Mouse (Mus musculus): ENCODE results near the gene Mageh1. TPM values are rescaled to one million over a fixed set of nuclear protein-coding genes. Genes with fewer than 3 reads are reported as not detected.
"Not testable (repeated sequence)": the region's sequence is repeated elsewhere in the genome, so short reads cannot be mapped to it uniquely, and the experiment has no call there.

Gene Mageh1
- 2.0 TPM in 1 of 3 replicates, not detected in the others for total RNA-seq (2017)

GRCm38 (mm10) chrX:153037087-153037971, at the start of gene Mageh1:
Mageh1 (minus strand) TSS chrX:153037575.
- no peak for ATAC-seq (replicated peaks; ENCODE audit: insufficient number of reproducible peaks, low FRiP score, low TSS enrichment, poor library complexity, severe bottlenecking)

DNA sequence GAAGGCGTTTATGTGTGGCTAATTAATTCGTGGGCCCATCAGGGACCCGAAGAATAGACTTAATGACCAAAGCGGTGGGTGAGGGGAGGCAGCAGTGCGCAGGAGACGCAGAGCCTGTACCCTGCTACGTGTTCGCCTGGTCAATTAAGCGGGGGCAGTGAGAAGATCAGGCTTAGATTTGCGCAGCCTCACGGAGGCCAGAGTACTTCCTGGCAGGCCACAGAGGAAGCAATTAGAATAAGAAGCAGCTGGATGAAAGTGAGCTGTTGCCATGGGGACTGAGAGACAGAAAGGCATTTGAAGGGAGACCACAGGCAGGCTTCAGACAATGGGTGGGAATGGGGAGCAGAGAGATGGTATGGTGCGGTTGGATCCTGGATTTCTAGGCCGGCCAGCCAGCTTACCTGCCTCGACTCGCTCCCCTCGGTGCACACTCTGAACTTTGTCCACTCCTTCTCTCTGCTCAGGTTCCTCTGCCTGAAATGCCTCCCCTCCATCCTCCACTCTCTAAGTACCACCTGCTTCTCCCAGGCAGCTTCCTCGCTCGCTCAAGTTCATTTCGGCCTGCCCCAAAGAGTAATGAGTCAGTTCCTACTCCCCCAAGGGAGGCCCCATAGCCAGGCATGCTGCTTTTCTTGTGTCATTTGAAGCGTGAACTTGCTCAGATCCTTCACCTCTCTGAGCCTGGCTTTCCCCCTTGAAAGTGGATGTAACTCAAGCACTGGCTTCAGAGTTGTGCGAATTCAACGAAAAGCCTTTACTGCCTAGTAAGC, 783 bp upstream of the Mageh1 start:
- ATAC-seq (replicated peaks; ENCODE audit: insufficient number of reproducible peaks, low FRiP score, low TSS enrichment, poor library complexity, severe bottlenecking) = not testable (repeated sequence)

DNA sequence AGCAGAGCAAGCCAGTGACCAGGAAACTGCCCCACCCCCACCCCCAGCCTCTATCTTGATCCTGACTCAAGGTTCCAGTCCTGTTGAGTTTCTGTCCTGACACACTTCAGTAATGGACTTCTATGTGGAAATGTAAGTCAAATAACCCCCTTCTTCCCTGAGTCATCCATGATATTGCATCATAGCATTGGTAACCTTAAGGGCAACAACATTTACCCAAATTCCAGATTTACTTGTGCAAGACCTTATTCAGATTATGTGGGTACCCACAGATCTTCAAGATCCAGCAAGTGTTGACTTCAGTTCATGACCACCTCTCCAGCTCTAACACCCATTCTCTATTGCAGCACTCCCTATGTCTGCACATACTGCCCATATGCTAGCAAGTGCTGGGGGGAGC, 5.8 kb downstream of the Mageh1 start:
- not testable (repeated sequence) for ATAC-seq (replicated peaks; ENCODE audit: insufficient number of reproducible peaks, low FRiP score, low TSS enrichment, poor library complexity, severe bottlenecking)

DNA sequence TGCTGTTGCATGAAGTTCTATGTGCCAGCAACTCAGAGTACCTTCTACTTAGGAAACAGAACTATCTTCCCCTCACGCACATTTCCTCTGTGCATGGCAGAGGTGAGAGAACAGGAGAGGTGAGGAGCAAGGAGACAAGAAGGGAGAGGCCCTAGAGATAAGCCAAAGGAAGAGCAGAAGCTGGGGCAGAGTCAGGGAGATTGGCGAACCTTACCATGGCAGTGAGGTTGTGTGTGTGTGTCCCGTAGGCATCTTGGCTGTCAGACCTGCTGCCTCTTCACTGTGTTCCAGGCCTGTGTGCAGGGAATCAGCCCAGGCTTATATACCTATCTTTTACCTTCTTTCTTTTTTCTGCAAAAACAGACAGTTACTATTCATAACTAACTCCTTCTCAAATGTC, 11.7 kb downstream of the Mageh1 start:
- ATAC-seq (replicated peaks; ENCODE audit: insufficient number of reproducible peaks, low FRiP score, low TSS enrichment, poor library complexity, severe bottlenecking) = not testable (repeated sequence)

DNA sequence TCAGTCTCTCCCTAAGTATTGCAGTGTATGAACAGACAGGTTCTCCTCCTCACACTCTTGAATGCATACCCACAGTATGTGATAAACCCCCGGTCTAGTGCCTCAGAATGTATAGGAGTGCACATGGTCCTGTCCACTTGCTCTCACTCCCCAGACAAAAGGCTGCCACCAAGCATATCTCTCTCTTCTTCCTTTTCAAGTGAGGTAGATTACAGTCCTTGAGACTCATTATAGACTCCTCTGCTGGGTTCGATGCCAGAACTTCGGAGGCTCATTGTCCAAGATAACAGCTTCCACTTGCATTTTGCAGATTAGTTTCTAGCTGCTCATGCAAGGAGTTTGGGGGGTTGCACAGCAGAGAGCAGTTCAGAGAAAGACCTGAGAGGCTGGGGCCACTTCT, 12.1 kb downstream of the Mageh1 start:
- ATAC-seq (replicated peaks; ENCODE audit: insufficient number of reproducible peaks, low FRiP score, low TSS enrichment, poor library complexity, severe bottlenecking) = not testable (repeated sequence)

GRCm38 (mm10) chrX:153007685-153008047, 29.7 kb downstream of the Mageh1 start:
- ATAC-seq (replicated peaks; ENCODE audit: insufficient number of reproducible peaks, low FRiP score, low TSS enrichment, poor library complexity, severe bottlenecking) = no peak

- no peak for ATAC-seq (replicated peaks; ENCODE audit: insufficient number of reproducible peaks, low FRiP score, low TSS enrichment, poor library complexity, severe bottlenecking)
These were observed 30.2 kb downstream of the Mageh1 start for GRCm38 (mm10) chrX:153007021-153007684.

- ATAC-seq (replicated peaks; ENCODE audit: insufficient number of reproducible peaks, low FRiP score, low TSS enrichment, poor library complexity, severe bottlenecking) = no peak
These were observed 31.0 kb downstream of the Mageh1 start, which contains the start of gene Usp51 for GRCm38 (mm10) chrX:153006387-153006841. Usp51 (plus strand) TSS chrX:153006469.

- ATAC-seq (replicated peaks; ENCODE audit: insufficient number of reproducible peaks, low FRiP score, low TSS enrichment, poor library complexity, severe bottlenecking) = not testable (repeated sequence)
These were observed 41.3 kb downstream of the Mageh1 start for GRCm38 (mm10) chrX:152996105-152996504.

DNA sequence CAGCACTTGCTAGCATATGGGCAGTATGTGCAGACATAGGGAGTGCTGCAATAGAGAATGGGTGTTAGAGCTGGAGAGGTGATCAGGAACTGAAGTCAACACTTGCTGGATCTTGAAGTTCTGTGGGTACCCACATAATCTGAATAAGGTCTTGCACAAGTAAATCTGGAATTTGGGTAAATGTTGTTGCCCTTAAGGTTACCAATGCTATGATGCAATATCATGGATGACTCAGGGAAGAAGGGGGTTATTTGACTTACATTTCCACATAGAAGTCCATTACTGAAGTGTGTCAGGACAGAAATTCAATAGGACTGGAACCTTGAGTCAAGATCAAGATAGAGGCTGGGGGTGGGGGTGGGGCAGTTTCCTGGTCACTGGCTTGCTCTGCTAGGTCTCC, 47.5 kb downstream of the Mageh1 start:
- ATAC-seq (replicated peaks; ENCODE audit: insufficient number of reproducible peaks, low FRiP score, low TSS enrichment, poor library complexity, severe bottlenecking) = not testable (repeated sequence)

Other genes with a start within 250 kb of the Mageh1 start
- gene Usp51, start 31.1 kb downstream of the Mageh1 start, total RNA-seq (2017) = 0.29 to 1.1 TPM in 2 of 3 replicates, not detected in the other
- gene Foxr2, start 81.2 kb upstream of the Mageh1 start, total RNA-seq (2017) = not detected in 3 replicates
- gene Rragb, start 102.4 kb upstream of the Mageh1 start, total RNA-seq (2017) = 3.0 to 11.3 TPM (median 5.6 TPM) in 3 replicates
- gene Klf8, start 199.9 kb upstream of the Mageh1 start, total RNA-seq (2017) = 0.38 to 2.5 TPM (median 1.2 TPM) in 3 replicates